ENCODE assay signal across 7 mouse cellular contexts in the genomic region with DNA sequence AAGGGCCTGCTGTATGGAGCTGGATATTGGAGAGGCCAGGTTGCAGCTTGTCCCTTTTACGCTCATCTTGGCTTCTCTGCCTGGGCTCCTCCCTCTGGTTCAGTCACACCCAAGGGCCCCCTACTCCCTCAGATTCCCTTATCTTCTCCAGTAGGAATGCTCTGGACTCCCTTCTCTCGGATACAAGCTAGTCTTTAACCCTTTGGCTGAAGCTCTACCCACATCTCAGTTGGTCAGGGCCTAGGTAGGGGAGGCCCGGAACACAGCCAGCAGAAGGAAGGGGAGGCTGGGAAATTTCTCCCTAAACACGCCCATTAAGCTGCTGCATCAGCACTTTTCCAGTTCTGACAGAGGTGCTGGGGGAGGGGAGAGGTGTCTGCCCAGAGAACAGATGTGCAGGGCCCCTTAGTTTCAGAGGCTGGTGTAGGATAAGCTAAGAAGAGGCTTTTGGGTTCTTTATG. TPM values are rescaled to one million over a fixed set of nuclear protein-coding genes. Genes with fewer than 3 reads are reported as not detected.
DNase-seq lines count a peak whose midpoint lies in the region; ATAC-seq lines count a peak whose summit lies in the region.

No protein-coding gene starts in this region.

- peaks cover 12% of the 10 kb centered on the region for H3K36me3 ChIP-seq in heart, embryonic 14.5 days (ENCODE audit: control insufficient read depth, insufficient read depth, low read length)
- peaks cover 9% of the 10 kb centered on the region; the same call in 1 of the 2 replicates for H3K36me3 ChIP-seq in midbrain, embryonic 12.5 days

- no peaks in the 10 kb centered on the region for H3K9me3 ChIP-seq in heart, embryonic 14.5 days (ENCODE audit: control insufficient read depth, low read length)
- no peaks in the 10 kb centered on the region for H3K9me3 ChIP-seq in midbrain, embryonic 12.5 days

- H3K27ac ChIP-seq in brown adipose tissue, adult 24 weeks (replicated peaks; ENCODE audit: low read depth, low read length): peak overlapping the region; percentile 32
- peak overlapping the region; percentile 93 to 95 for H3K27ac ChIP-seq in heart, embryonic 14.5 days (replicated peaks in 1 of 2; ENCODE audit: control insufficient read depth in 1 of 2, insufficient read depth in 1 of 2, low read depth in 2 of 2, low read length in 2 of 2)
- H3K27ac ChIP-seq in midbrain, embryonic 12.5 days (replicated peaks): peak overlapping the region; percentile 89

- DNase-seq in ES-CJ7 (ENCODE audit: low read depth, low spot score): peak; percentile 76
- DNase-seq in kidney, postnatal 36 days: peak; percentile 56 to 62

- peak; percentile 36 for ATAC-seq in heart, embryonic 14.5 days (ENCODE audit: insufficient number of reproducible peaks, insufficient read depth, low FRiP score, low read depth)
- peak; percentile 0; the same call in 1 of the 2 replicates for ATAC-seq in midbrain, embryonic 12.5 days (ENCODE audit: low FRiP score, low read depth)
- ATAC-seq in inflammation-experienced regulatory T-cells, adult 6 months: no peak
- no peak for ATAC-seq in megakaryocyte progenitor cell, adult 5-6 weeks (replicated peaks; ENCODE audit: poor library complexity)

- H3K4me3 ChIP-seq in brown adipose tissue, adult 24 weeks (ENCODE audit: insufficient read depth, low read depth, low read length): peak overlapping the region; percentile 71
- peak overlapping the region; percentile 70 to 88 for H3K4me3 ChIP-seq in heart, embryonic 14.5 days (ENCODE audit: control insufficient read depth in 1 of 2, insufficient read depth in 1 of 2, low read depth in 1 of 2, low read length in 2 of 2)
- H3K4me3 ChIP-seq in midbrain, embryonic 12.5 days: peak overlapping the region; percentile 62

- peak overlapping the region; percentile 88 for H3K4me2 ChIP-seq in heart, embryonic 14.5 days (ENCODE audit: low read length)
- peak overlapping the region; percentile 85 for H3K4me2 ChIP-seq in midbrain, embryonic 12.5 days (replicated peaks)

- H3K4me1 ChIP-seq in brown adipose tissue, adult 24 weeks (ENCODE audit: control insufficient read depth, insufficient read depth, insufficient read length, low read length): peaks cover 11% of the 10 kb centered on the region; the same call in 1 of the 2 replicates
- peaks cover 32 to 55% of the 10 kb centered on the region in 2 experiments for H3K4me1 ChIP-seq in heart, embryonic 14.5 days (ENCODE audit: control insufficient read depth in 2 of 2, insufficient read depth in 2 of 2, low read length in 2 of 2)
- H3K4me1 ChIP-seq in midbrain, embryonic 12.5 days: peaks cover 55% of the 10 kb centered on the region

- H3K9ac ChIP-seq in heart, embryonic 14.5 days (ENCODE audit: low read length): peak overlapping the region; percentile 88
- H3K9ac ChIP-seq in midbrain, embryonic 12.5 days (replicated peaks): peak overlapping the region; percentile 80

- WGBS in heart, embryonic 14.5 days: 0% methylated on average over 4 of the region's 4 CpGs
- 1% methylated on average over 4 of the region's 4 CpGs for WGBS in midbrain, embryonic 12.5 days

- H3K27me3 ChIP-seq in heart, embryonic 14.5 days (ENCODE audit: control insufficient read depth, insufficient read depth, low read length): no peaks in the 10 kb centered on the region
- H3K27me3 ChIP-seq in midbrain, embryonic 12.5 days: no peaks in the 10 kb centered on the region

RNA-seq across cellular contexts. Expression of gene Nynrin, which starts 1.3 kb away (rescaled TPM):
- 0.87 and 1.0 TPM in 2 replicates for polyA plus RNA-seq in brown adipose tissue, adult 24 weeks (2012; ENCODE audit: insufficient read depth, insufficient read length, missing spikeins)
- 11.0 and 12.4 TPM in 2 replicates for polyA plus RNA-seq in heart, embryonic 14.5 days (2014; fragmentation: Nextera tagmentation; extraction: Ambion mirVana)
- 27.6 and 28.0 TPM in 2 replicates for polyA plus RNA-seq in midbrain, embryonic 12.5 days (2016; fragmentation: Nextera tagmentation; extraction: Ambion mirVana)
- polyA plus RNA-seq in inflammation-experienced regulatory T-cells, adult 6 months (2017; shearing (Covaris generic)): under 1 TPM in 1 of 3 experiments, not detected in 2; 0.04 TPM
- total RNA-seq in megakaryocyte progenitor cell, adult 5-6 weeks (2015): 2.8 and 3.9 TPM in 2 replicates
- 1.9 and 2.7 TPM in 2 replicates for total RNA-seq in megakaryocyte progenitor cell, adult 5-6 weeks (2017)

RNA-seq across cellular contexts. Expression of gene Cbln3, which starts 29.1 kb away (rescaled TPM):
- not detected in 2 replicates for polyA plus RNA-seq in brown adipose tissue, adult 24 weeks (2012; ENCODE audit: insufficient read depth, insufficient read length, missing spikeins)
- 0.24 and 0.61 TPM in 2 replicates for polyA plus RNA-seq in heart, embryonic 14.5 days (2014; fragmentation: Nextera tagmentation; extraction: Ambion mirVana)
- polyA plus RNA-seq in midbrain, embryonic 12.5 days (2016; fragmentation: Nextera tagmentation; extraction: Ambion mirVana): 0.12 and 0.15 TPM in 2 replicates
- polyA plus RNA-seq in inflammation-experienced regulatory T-cells, adult 6 months (2017; shearing (Covaris generic)): under 1 TPM in 1 of 3 experiments, not detected in 2; 0.11 TPM
- total RNA-seq in megakaryocyte progenitor cell, adult 5-6 weeks (2015): 0.17 TPM in 1 of 2 replicates, not detected in the other
- total RNA-seq in megakaryocyte progenitor cell, adult 5-6 weeks (2017): 0.07 TPM in 1 of 2 replicates, not detected in the other

RNA-seq across cellular contexts. Expression of gene Khnyn, which starts 29.6 kb away (rescaled TPM):
- 4.2 and 5.5 TPM in 2 replicates for polyA plus RNA-seq in brown adipose tissue, adult 24 weeks (2012; ENCODE audit: insufficient read depth, insufficient read length, missing spikeins)
- polyA plus RNA-seq in heart, embryonic 14.5 days (2014; fragmentation: Nextera tagmentation; extraction: Ambion mirVana): 5.7 and 6.1 TPM in 2 replicates
- polyA plus RNA-seq in midbrain, embryonic 12.5 days (2016; fragmentation: Nextera tagmentation; extraction: Ambion mirVana): 21.5 and 22.4 TPM in 2 replicates
- polyA plus RNA-seq in inflammation-experienced regulatory T-cells, adult 6 months (2017; shearing (Covaris generic)): 10 to 100 TPM; 10.5 to 13.1 (median 12.8) TPM
- 4.6 and 6.1 TPM in 2 replicates for total RNA-seq in megakaryocyte progenitor cell, adult 5-6 weeks (2015)
- 14.3 and 15.3 TPM in 2 replicates for total RNA-seq in megakaryocyte progenitor cell, adult 5-6 weeks (2017)

RNA-seq across cellular contexts. Expression of gene Nfatc4, which starts 32.2 kb away (rescaled TPM):
- 1.5 and 1.8 TPM in 2 replicates for polyA plus RNA-seq in brown adipose tissue, adult 24 weeks (2012; ENCODE audit: insufficient read depth, insufficient read length, missing spikeins)
- 7.6 and 11.0 TPM in 2 replicates for polyA plus RNA-seq in heart, embryonic 14.5 days (2014; fragmentation: Nextera tagmentation; extraction: Ambion mirVana)
- polyA plus RNA-seq in midbrain, embryonic 12.5 days (2016; fragmentation: Nextera tagmentation; extraction: Ambion mirVana): 20.2 and 24.0 TPM in 2 replicates
- polyA plus RNA-seq in inflammation-experienced regulatory T-cells, adult 6 months (2017; shearing (Covaris generic)): not detected
- total RNA-seq in megakaryocyte progenitor cell, adult 5-6 weeks (2015): not detected in 2 replicates
- total RNA-seq in megakaryocyte progenitor cell, adult 5-6 weeks (2017): not detected in 2 replicates

RNA-seq across cellular contexts. Expression of gene Sdr39u1, which starts 45.0 kb away (rescaled TPM):
- 134 and 149 TPM in 2 replicates for polyA plus RNA-seq in brown adipose tissue, adult 24 weeks (2012; ENCODE audit: insufficient read depth, insufficient read length, missing spikeins)
- 51.6 and 52.1 TPM in 2 replicates for polyA plus RNA-seq in heart, embryonic 14.5 days (2014; fragmentation: Nextera tagmentation; extraction: Ambion mirVana)
- polyA plus RNA-seq in midbrain, embryonic 12.5 days (2016; fragmentation: Nextera tagmentation; extraction: Ambion mirVana): 41.3 and 44.6 TPM in 2 replicates
- polyA plus RNA-seq in inflammation-experienced regulatory T-cells, adult 6 months (2017; shearing (Covaris generic)): 100 to 1,000 TPM in 1 of 3 experiments, 10 to 100 TPM in 2; 76.4 to 107 (median 93.3) TPM
- total RNA-seq in megakaryocyte progenitor cell, adult 5-6 weeks (2015): 11.7 and 18.2 TPM in 2 replicates
- total RNA-seq in megakaryocyte progenitor cell, adult 5-6 weeks (2017): 4.2 and 6.9 TPM in 2 replicates

Comparison
In these comparisons a context has a peak if more than half of its experiments do, and no peak if none do; other contexts are left out.
1. H3K27ac ChIP-seq: peak in every context shown above with its lines; median percentile 94 in heart, embryonic 14.5 days; 89 in midbrain, embryonic 12.5 days; 32 in brown adipose tissue, adult 24 weeks.
2. ATAC-seq: peak in heart, embryonic 14.5 days (single experiment) and midbrain, embryonic 12.5 days (single experiment); none in inflammation-experienced regulatory T-cells, adult 6 months (single experiment) and megakaryocyte progenitor cell, adult 5-6 weeks (single experiment).
3. Peak in every context shown above with its lines, with median percentiles within 50 percentile points of each other: H3K4me3 ChIP-seq.